Mouse (Mus musculus): ENCODE measurements around the gene Gpd1. TPM values are rescaled to one million over a fixed set of nuclear protein-coding genes. Genes with fewer than 3 reads are reported as not detected.

Gpd1 gene
- total and polyA plus RNA-seq, 3 experiments, result 0.24 to 0.56 (median 0.25) TPM

DNA sequence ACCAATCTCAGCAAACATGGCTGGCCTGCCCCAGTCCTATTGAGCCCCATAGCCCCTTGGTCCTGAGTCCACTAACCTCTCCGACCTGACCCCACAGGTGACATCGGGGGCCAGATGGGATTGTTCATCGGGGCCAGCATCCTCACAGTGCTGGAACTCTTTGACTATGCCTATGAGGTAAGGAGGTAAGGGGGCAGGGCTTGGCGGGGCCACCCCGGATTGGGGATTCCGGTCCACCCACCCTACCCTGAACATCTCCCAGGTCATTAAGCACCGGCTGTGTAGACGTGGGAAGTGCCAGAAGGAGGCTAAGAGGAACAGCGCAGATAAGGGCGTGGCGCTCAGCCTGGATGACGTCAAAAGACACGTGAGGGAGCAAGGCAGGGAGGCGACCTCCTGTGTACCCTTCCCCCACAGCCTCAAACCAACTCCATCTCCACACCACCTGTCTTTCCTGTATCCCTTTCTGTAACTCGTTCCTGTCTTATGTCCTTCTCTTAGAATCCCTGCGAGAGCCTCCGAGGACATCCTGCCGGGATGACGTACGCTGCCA, 18.7 kb upstream of the Gpd1 start:
- Histone ChIP-seq H3K4me3 (replicated peaks in 1 of 3; ENCODE audit: low read depth in 2 of 3, low read length in 2 of 3, poor library complexity in 1 of 3) (no peak overlapping the region), H3K4me1 (ENCODE audit: control insufficient read depth in 1 of 2, insufficient read depth in 2 of 2) (peaks cover 17 to 26% of the 10 kb centered on the region in 2 experiments), H3K27me3 (replicated peaks) (peaks cover 42% of the 10 kb centered on the region), H3K9me3 (replicated peaks; ENCODE audit: low read length) (no peaks in the 10 kb centered on the region), H3K4me2 (ENCODE audit: insufficient read depth, low read depth, poor library complexity, severe bottlenecking) (no peak overlapping the region), H3K36me3 (replicated peaks in 1 of 2; ENCODE audit: control insufficient read depth in 1 of 2, insufficient read depth in 1 of 2, low read length in 1 of 2) (peaks cover 0 to 9% of the 10 kb centered on the region in 2 experiments), H3K79me2 (replicated peaks; ENCODE audit: control insufficient read depth, extremely low read depth, insufficient read depth, poor library complexity, severe bottlenecking) (no peaks in the 10 kb centered on the region; the same call in 1 of the 2 replicates), H3K27ac (ENCODE audit: insufficient read depth, low read depth) (no peak overlapping the region), H3K9ac (ENCODE audit: insufficient read depth, low read depth) (no peak overlapping the region)
- dilution Hi-C loops (cut with MboI; ENCODE audit: extremely low pct_ligation_motif_present, extremely low pct_unique_long_range_greater_than_20kb, low sequenced_read_pairs) (no loop called here), in situ Hi-C loops (cut with MboI; ENCODE audit: low pct_ligation_motif_present, low pct_unique_long_range_greater_than_20kb, low sequenced_read_pairs) (no loop called here)
- no peak for TF ChIP-seq ELF1 (IDR thresholded peaks at IDR 0.05; ENCODE audit: low read depth, low read length)
- TF ChIP-seq CHD1 (IDR thresholded peaks at IDR 0.05; ENCODE audit: low read depth, low read length), result no peak
- no peak for TF ChIP-seq TBP (conservative IDR thresholded peaks at IDR 0.05; ENCODE audit: low read depth, low read length)
- no peak for TF ChIP-seq TCF12 (IDR thresholded peaks at IDR 0.05; ENCODE audit: low read depth, low read length)
- TF ChIP-seq EP300 (IDR thresholded peaks at IDR 0.05; ENCODE audit: low read length), result no peak
- peak; percentile 66 for TF ChIP-seq BHLHE40 (IDR thresholded peaks at IDR 0.05; ENCODE audit: low read depth, low read length)
- DNase-seq (ENCODE audit: extremely low read depth), result no peak

GRCm38 (mm10) chr15:99699715-99700114, 17.6 kb upstream of the Gpd1 start:
- dilution Hi-C loops (cut with MboI; ENCODE audit: extremely low pct_ligation_motif_present, extremely low pct_unique_long_range_greater_than_20kb, low sequenced_read_pairs), result no loop called here
- Histone ChIP-seq H3K4me3 (replicated peaks in 1 of 3; ENCODE audit: low read depth in 2 of 3, low read length in 2 of 3, poor library complexity in 1 of 3) (no peak overlapping the region), H3K4me2 (ENCODE audit: insufficient read depth, low read depth, poor library complexity, severe bottlenecking) (no peak overlapping the region), H3K27ac (ENCODE audit: insufficient read depth, low read depth) (no peak overlapping the region), H3K79me2 (replicated peaks; ENCODE audit: control insufficient read depth, extremely low read depth, insufficient read depth, poor library complexity, severe bottlenecking) (no peaks in the 10 kb centered on the region; the same call in 1 of the 2 replicates), H3K9ac (ENCODE audit: insufficient read depth, low read depth) (no peak overlapping the region), H3K9me3 (replicated peaks; ENCODE audit: low read length) (no peaks in the 10 kb centered on the region), H3K4me1 (ENCODE audit: control insufficient read depth in 1 of 2, insufficient read depth in 2 of 2) (peaks cover 17 to 27% of the 10 kb centered on the region in 2 experiments), H3K27me3 (replicated peaks) (peaks cover 31% of the 10 kb centered on the region), H3K36me3 (replicated peaks in 1 of 2; ENCODE audit: control insufficient read depth in 1 of 2, insufficient read depth in 1 of 2, low read length in 1 of 2) (peaks cover 7 to 19% of the 10 kb centered on the region in 2 experiments)
- in situ Hi-C loops (cut with MboI; ENCODE audit: low pct_ligation_motif_present, low pct_unique_long_range_greater_than_20kb, low sequenced_read_pairs), result no loop called here
- TF ChIP-seq USF2 (conservative IDR thresholded peaks at IDR 0.05; ENCODE audit: low read depth, low read length) (no peak), CHD2 (IDR thresholded peaks at IDR 0.05; ENCODE audit: low read length) (no peak), RAD21 (IDR thresholded peaks at IDR 0.05; ENCODE audit: low read depth, low read length) (no peak), TBP (conservative IDR thresholded peaks at IDR 0.05; ENCODE audit: low read depth, low read length) (no peak), ZKSCAN1 (IDR thresholded peaks at IDR 0.05; ENCODE audit: borderline replicate concordance, low read depth, low read length) (no peak), BHLHE40 (IDR thresholded peaks at IDR 0.05; ENCODE audit: low read depth, low read length) (no peak), POLR2A (IDR thresholded peaks at IDR 0.05; ENCODE audit: low read depth, low read length) (no peak), MAX (IDR thresholded peaks at IDR 0.05; ENCODE audit: low read length) (no peak), TCF12 (IDR thresholded peaks at IDR 0.05; ENCODE audit: low read depth, low read length) (no peak), POLR2AphosphoS2 (IDR thresholded peaks at IDR 0.05; ENCODE audit: low read depth, low read length) (no peak), MEF2A (IDR thresholded peaks at IDR 0.05; ENCODE audit: borderline replicate concordance, low read depth, low read length) (no peak), ZC3H11A (IDR thresholded peaks at IDR 0.05; ENCODE audit: low read depth, low read length) (no peak), ZNF384 (IDR thresholded peaks at IDR 0.05; ENCODE audit: low read depth, low read length) (no peak), ZMIZ1 (IDR thresholded peaks at IDR 0.05; ENCODE audit: low read depth, low read length) (no peak), SIN3A (IDR thresholded peaks at IDR 0.05; ENCODE audit: low read length) (no peak), HCFC1 (IDR thresholded peaks at IDR 0.05; ENCODE audit: low read depth, low read length) (no peak), PAX5 (IDR thresholded peaks at IDR 0.05; ENCODE audit: low read length) (no peak), E2F4 (IDR thresholded peaks at IDR 0.05; ENCODE audit: insufficient replicate concordance, low read depth, low read length) (no peak)
- no peak for DNase-seq (ENCODE audit: extremely low read depth)
